Mouse (Mus musculus): Measurements from ENCODE around the gene Pknox2. TPM values are rescaled to one million over a fixed set of nuclear protein-coding genes. Genes with fewer than 3 reads are reported as not detected.

Gene Pknox2
- polyA plus RNA-seq, 1 experiment, result 0.72 TPM

DNA sequence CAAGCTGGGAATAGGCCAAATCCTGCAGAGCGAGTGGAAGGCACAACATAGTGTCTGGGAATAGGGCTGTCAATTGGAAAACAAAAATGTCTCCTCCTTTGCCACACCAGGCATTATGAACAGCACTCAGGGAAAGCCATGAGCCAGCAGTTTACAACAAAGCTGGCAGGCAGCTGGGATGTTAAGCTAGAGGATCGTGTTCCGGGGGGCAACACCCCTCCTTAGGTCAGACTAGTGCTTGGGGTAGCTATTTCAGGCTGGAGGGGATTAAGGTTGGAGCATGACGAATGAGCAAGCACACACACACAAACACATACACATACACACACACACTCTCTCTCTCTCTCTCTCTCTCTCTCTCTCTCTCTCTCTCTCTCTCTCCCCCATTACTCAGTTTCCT lies 227.7 kb downstream of the Pknox2 start:
- 68% methylated on average over 4 of the region's 4 CpGs for WGBS
- TF ChIP-seq POLR2A (IDR thresholded peaks at IDR 0.05; ENCODE audit: borderline replicate concordance, control insufficient read depth, low read depth, low read length) (no peak), CTCF (IDR thresholded peaks at IDR 0.05; ENCODE audit: control insufficient read depth, insufficient read depth, low read length) (no peak)
- H3K27ac ChIP-seq (ENCODE audit: control insufficient read depth, insufficient read depth, low read depth, low read length, poor library complexity), result no peak overlapping the region
- H3K4me1 ChIP-seq (ENCODE audit: control insufficient read depth, insufficient read depth, low read length), result no peaks in the 10 kb centered on the region
- no peak overlapping the region for H3K4me3 ChIP-seq (replicated peaks; ENCODE audit: control insufficient read depth, low read depth, low read length)

DNA sequence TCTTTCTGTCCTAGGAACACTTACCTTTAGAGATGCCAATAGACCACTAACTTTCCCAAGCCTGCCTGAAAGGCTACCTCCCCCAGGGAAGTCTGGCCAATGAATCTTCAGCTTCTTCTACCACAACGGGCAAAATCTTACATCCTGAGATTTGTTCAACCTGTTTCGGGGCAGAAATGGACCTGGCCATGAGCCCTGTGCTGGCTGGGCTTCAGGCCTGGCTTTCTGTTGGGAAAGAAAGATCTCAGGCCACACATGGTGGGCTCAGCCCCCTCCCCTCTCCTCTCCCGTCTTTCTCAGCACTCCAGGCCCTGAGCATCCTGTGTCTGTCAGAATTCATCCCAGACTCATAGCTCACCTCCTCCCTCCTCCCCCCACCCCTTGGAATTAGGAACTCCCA lies 228.6 kb downstream of the Pknox2 start:
- H3K4me1 ChIP-seq (ENCODE audit: control insufficient read depth, insufficient read depth, low read length), result no peaks in the 10 kb centered on the region
- WGBS, result 57% methylated on average over 3 of the region's 3 CpGs
- H3K4me3 ChIP-seq (replicated peaks; ENCODE audit: control insufficient read depth, low read depth, low read length), result no peak overlapping the region
- no peak overlapping the region for H3K27ac ChIP-seq (ENCODE audit: control insufficient read depth, insufficient read depth, low read depth, low read length, poor library complexity)
- TF ChIP-seq POLR2A (IDR thresholded peaks at IDR 0.05; ENCODE audit: borderline replicate concordance, control insufficient read depth, low read depth, low read length) (no peak), CTCF (IDR thresholded peaks at IDR 0.05; ENCODE audit: control insufficient read depth, insufficient read depth, low read length) (no peak)

GRCm38 (mm10) chr9:36916915-36917314 lies 230.3 kb downstream of the Pknox2 start:
- H3K4me1 ChIP-seq (ENCODE audit: control insufficient read depth, insufficient read depth, low read length), result no peaks in the 10 kb centered on the region
- WGBS, result 72% methylated on average over 5 of the region's 5 CpGs
- no peak overlapping the region for H3K27ac ChIP-seq (ENCODE audit: control insufficient read depth, insufficient read depth, low read depth, low read length, poor library complexity)
- no peak for TF ChIP-seq CTCF (IDR thresholded peaks at IDR 0.05; ENCODE audit: control insufficient read depth, insufficient read depth, low read length)
- TF ChIP-seq POLR2A (IDR thresholded peaks at IDR 0.05; ENCODE audit: borderline replicate concordance, control insufficient read depth, low read depth, low read length), result no peak
- H3K4me3 ChIP-seq (replicated peaks; ENCODE audit: control insufficient read depth, low read depth, low read length), result no peak overlapping the region

DNA sequence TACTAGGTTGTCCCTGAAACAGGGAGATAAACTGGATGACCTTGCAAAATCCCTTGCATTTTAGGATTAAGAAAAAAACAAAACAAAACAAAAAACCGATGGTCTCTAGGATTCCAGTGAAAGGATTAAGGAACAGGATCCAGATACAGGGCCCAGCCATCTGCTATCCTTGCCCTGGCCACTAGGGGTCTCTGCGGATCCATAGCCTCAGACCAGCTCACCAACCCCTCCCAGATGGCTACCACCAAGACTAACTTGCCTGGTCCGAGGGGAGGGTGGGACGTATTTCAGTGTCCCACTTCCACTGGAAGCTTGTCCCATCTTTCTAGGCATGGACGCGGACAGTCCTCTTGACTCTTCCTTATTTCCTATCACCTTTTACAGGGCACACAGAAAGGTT lies 230.8 kb downstream of the Pknox2 start:
- 9% methylated on average over 6 of the region's 6 CpGs for WGBS
- TF ChIP-seq POLR2A (IDR thresholded peaks at IDR 0.05; ENCODE audit: borderline replicate concordance, control insufficient read depth, low read depth, low read length) (no peak), CTCF (IDR thresholded peaks at IDR 0.05; ENCODE audit: control insufficient read depth, insufficient read depth, low read length) (peak; percentile 79)
- Histone ChIP-seq H3K4me1 (ENCODE audit: control insufficient read depth, insufficient read depth, low read length) (no peaks in the 10 kb centered on the region), H3K27ac (ENCODE audit: control insufficient read depth, insufficient read depth, low read depth, low read length, poor library complexity) (no peak overlapping the region), H3K4me3 (replicated peaks; ENCODE audit: control insufficient read depth, low read depth, low read length) (no peak overlapping the region)

GRCm38 (mm10) chr9:36905452-36905851 lies 241.8 kb downstream of the Pknox2 start:
- TF ChIP-seq POLR2A (IDR thresholded peaks at IDR 0.05; ENCODE audit: borderline replicate concordance, control insufficient read depth, low read depth, low read length), result no peak
- no peaks in the 10 kb centered on the region for H3K4me1 ChIP-seq (ENCODE audit: control insufficient read depth, insufficient read depth, low read length)
- H3K27ac ChIP-seq (ENCODE audit: control insufficient read depth, insufficient read depth, low read depth, low read length, poor library complexity), result no peak overlapping the region
- 25% methylated on average over 4 of the region's 4 CpGs for WGBS
- H3K4me3 ChIP-seq (replicated peaks; ENCODE audit: control insufficient read depth, low read depth, low read length), result no peak overlapping the region

DNA sequence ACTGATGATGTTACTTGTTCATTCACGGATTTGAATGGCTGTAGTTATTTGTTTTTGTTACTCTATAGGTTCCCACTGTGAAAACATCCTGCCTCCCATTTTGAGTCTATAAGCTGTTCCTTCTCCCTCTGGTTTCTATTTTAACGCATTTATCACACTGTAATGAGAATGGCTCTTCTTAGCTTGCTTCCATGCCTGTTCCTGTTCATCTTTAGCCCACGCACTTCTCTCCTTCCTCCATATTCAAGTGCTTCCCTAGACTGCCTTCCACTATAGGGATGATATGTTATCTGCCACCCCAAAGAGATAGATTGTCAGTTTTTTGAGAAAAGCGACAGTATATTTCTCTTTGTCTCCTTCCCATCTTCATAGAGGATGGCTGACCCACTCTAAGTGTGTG lies 246.7 kb downstream of the Pknox2 start:
- Histone ChIP-seq H3K27ac (ENCODE audit: control insufficient read depth, insufficient read depth, low read depth, low read length, poor library complexity) (no peak overlapping the region), H3K4me3 (replicated peaks; ENCODE audit: control insufficient read depth, low read depth, low read length) (no peak overlapping the region), H3K4me1 (ENCODE audit: control insufficient read depth, insufficient read depth, low read length) (no peaks in the 10 kb centered on the region)
- no peak for TF ChIP-seq POLR2A (IDR thresholded peaks at IDR 0.05; ENCODE audit: borderline replicate concordance, control insufficient read depth, low read depth, low read length)
- TF ChIP-seq CTCF (IDR thresholded peaks at IDR 0.05; ENCODE audit: control insufficient read depth, insufficient read depth, low read length), result no peak
- WGBS, result 66% methylated on average over 4 of the region's 4 CpGs

GRCm38 (mm10) chr9:36898560-36898959 lies 248.6 kb downstream of the Pknox2 start:
- TF ChIP-seq POLR2A (IDR thresholded peaks at IDR 0.05; ENCODE audit: borderline replicate concordance, control insufficient read depth, low read depth, low read length) (no peak), CTCF (IDR thresholded peaks at IDR 0.05; ENCODE audit: control insufficient read depth, insufficient read depth, low read length) (no peak)
- H3K4me1 ChIP-seq (ENCODE audit: control insufficient read depth, insufficient read depth, low read length), result no peaks in the 10 kb centered on the region
- H3K27ac ChIP-seq (ENCODE audit: control insufficient read depth, insufficient read depth, low read depth, low read length, poor library complexity), result no peak overlapping the region
- no peak overlapping the region for H3K4me3 ChIP-seq (replicated peaks; ENCODE audit: control insufficient read depth, low read depth, low read length)
- 80% methylated on average over 3 of the region's 3 CpGs for WGBS

- H3K27ac ChIP-seq (ENCODE audit: control insufficient read depth, insufficient read depth, low read depth, low read length, poor library complexity), result no peak overlapping the region
- WGBS, result 88% methylated on average over 8 of the region's 8 CpGs
- H3K4me3 ChIP-seq (replicated peaks; ENCODE audit: control insufficient read depth, low read depth, low read length), result no peak overlapping the region
- no peaks in the 10 kb centered on the region for H3K4me1 ChIP-seq (ENCODE audit: control insufficient read depth, insufficient read depth, low read length)
- TF ChIP-seq CTCF (IDR thresholded peaks at IDR 0.05; ENCODE audit: control insufficient read depth, insufficient read depth, low read length) (peak; percentile 27; the same call in 1 of the 2 replicates), POLR2A (IDR thresholded peaks at IDR 0.05; ENCODE audit: borderline replicate concordance, control insufficient read depth, low read depth, low read length) (no peak)
Measured at GRCm38 (mm10) chr9:36895009-36895693, 252.1 kb downstream of the Pknox2 start.

DNA sequence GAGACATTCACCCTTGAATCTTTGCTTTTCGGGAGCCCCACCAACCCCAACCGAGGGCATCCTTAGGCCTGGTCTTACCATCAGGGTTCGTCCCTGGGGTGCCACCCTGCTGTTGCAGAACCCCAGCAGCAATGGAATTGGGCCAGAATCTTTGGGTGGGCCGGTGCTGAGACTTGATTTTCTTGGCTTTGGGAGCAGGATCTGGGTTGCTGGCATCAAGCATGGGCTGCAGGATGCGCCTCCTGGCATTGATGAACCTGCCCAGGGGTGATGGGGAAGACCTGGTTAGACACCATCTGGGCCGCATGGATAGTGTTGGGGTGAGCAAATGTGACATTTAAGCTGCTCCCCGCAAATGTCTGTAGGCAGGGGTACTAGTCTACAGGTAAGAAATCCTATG lies 253.0 kb downstream of the Pknox2 start:
- H3K27ac ChIP-seq (ENCODE audit: control insufficient read depth, insufficient read depth, low read depth, low read length, poor library complexity), result no peak overlapping the region
- TF ChIP-seq POLR2A (IDR thresholded peaks at IDR 0.05; ENCODE audit: borderline replicate concordance, control insufficient read depth, low read depth, low read length), result no peak
- TF ChIP-seq CTCF (IDR thresholded peaks at IDR 0.05; ENCODE audit: control insufficient read depth, insufficient read depth, low read length), result no peak
- no peaks in the 10 kb centered on the region for H3K4me1 ChIP-seq (ENCODE audit: control insufficient read depth, insufficient read depth, low read length)
- 70% methylated on average over 7 of the region's 7 CpGs for WGBS
- H3K4me3 ChIP-seq (replicated peaks; ENCODE audit: control insufficient read depth, low read depth, low read length), result no peak overlapping the region

Data from bone marrow, adult 2 months (tissue).